In genomic region chr5:105690502-105691454, GRCm38 (mm10) we compare ENCODE assay signal across 12 mouse cellular contexts. TPM values are rescaled to one million over a fixed set of nuclear protein-coding genes. Genes with fewer than 3 reads are reported as not detected.
DNase-seq lines count a peak whose midpoint lies in the region; ATAC-seq and TF ChIP-seq lines count a peak whose summit lies in the region.
"Had no signal": no experiment of that assay in that cellular context is flagged by ENCODE, and none has a peak within 500 bp of the region (broad histone marks: within the 10 kb centered on the region; RNA-seq: fewer than 3 reads in every experiment).

No protein-coding gene starts in this region.

- TF ChIP-seq POLR2A in lung, adult 2 months (IDR thresholded peaks at IDR 0.05; ENCODE audit: borderline replicate concordance, extremely low read depth, low read depth, low read length), result no peak

- no peaks in the 10 kb centered on the region for H3K9me3 ChIP-seq in intestine, embryonic 16.5 days (ENCODE audit: control insufficient read depth, low read length)
- H3K9me3 ChIP-seq in intestine, embryonic 15.5 days, result no peaks in the 10 kb centered on the region
- no peaks in the 10 kb centered on the region for H3K9me3 ChIP-seq in megakaryocyte, embryonic 14.5 days
- no peaks in the 10 kb centered on the region for H3K9me3 ChIP-seq in hindbrain, postnatal 0 days (ENCODE audit: low read length)
- H3K9me3 ChIP-seq: embryonic facial prominence, embryonic 15.5 days; midbrain, embryonic 12.5 days had no signal

- H3K4me1 ChIP-seq in intestine, embryonic 16.5 days (ENCODE audit: control insufficient read depth, insufficient read depth, low read length), result no peaks in the 10 kb centered on the region
- H3K4me1 ChIP-seq in intestine, embryonic 15.5 days (replicated peaks), result no peaks in the 10 kb centered on the region
- peaks cover 62% of the 10 kb centered on the region for H3K4me1 ChIP-seq in megakaryocyte, embryonic 14.5 days
- peaks cover 2% of the 10 kb centered on the region; the same call in 1 of the 2 replicates for H3K4me1 ChIP-seq in lung, adult 2 months (ENCODE audit: control insufficient read depth, insufficient read depth, low read length)
- H3K4me1 ChIP-seq in hindbrain, postnatal 0 days (ENCODE audit: insufficient read depth, low read length), result no peaks in the 10 kb centered on the region
- H3K4me1 ChIP-seq: embryonic facial prominence, embryonic 15.5 days; midbrain, embryonic 12.5 days had no signal

- TF ChIP-seq CTCF in lung, adult 2 months (IDR thresholded peaks at IDR 0.05; ENCODE audit: insufficient read depth, low read length), result no peak
- TF ChIP-seq CTCF in hindbrain, postnatal 0 days (IDR thresholded peaks at IDR 0.05; ENCODE audit: low read depth), result no peak

- no peak overlapping the region for H3K27ac ChIP-seq in intestine, embryonic 16.5 days (ENCODE audit: low read length)
- H3K27ac ChIP-seq in intestine, embryonic 15.5 days, result no peak overlapping the region
- H3K27ac ChIP-seq in hindbrain, postnatal 0 days, result no peak overlapping the region
- H3K27ac ChIP-seq: embryonic facial prominence, embryonic 15.5 days; midbrain, embryonic 12.5 days had no signal

- no peak overlapping the region for H3K9ac ChIP-seq in intestine, embryonic 16.5 days (ENCODE audit: low read depth, low read length)
- H3K9ac ChIP-seq in intestine, embryonic 15.5 days, result no peak overlapping the region
- H3K9ac ChIP-seq in hindbrain, postnatal 0 days (replicated peaks; ENCODE audit: low read length), result no peak overlapping the region
- H3K9ac ChIP-seq: embryonic facial prominence, embryonic 15.5 days; midbrain, embryonic 12.5 days had no signal

- H3K4me2 ChIP-seq in intestine, embryonic 16.5 days (ENCODE audit: low read depth, low read length), result no peak overlapping the region
- H3K4me2 ChIP-seq in intestine, embryonic 15.5 days (replicated peaks), result no peak overlapping the region
- H3K4me2 ChIP-seq in hindbrain, postnatal 0 days (ENCODE audit: low read depth, low read length), result no peak overlapping the region
- H3K4me2 ChIP-seq: embryonic facial prominence, embryonic 15.5 days; midbrain, embryonic 12.5 days had no signal

- ATAC-seq in intestine, embryonic 16.5 days, result peak; percentile 32; the same call in 1 of the 2 replicates
- ATAC-seq in intestine, embryonic 15.5 days, result no peak; the same call in 1 of the 2 replicates
- ATAC-seq in megakaryocyte, adult 5-6 weeks (ENCODE audit: poor library complexity, severe bottlenecking), result no peak
- no peak for ATAC-seq in hindbrain, postnatal 0 days
- ATAC-seq: forebrain, embryonic 16.5 days; Patski had no signal

- H3K36me3 ChIP-seq in intestine, embryonic 16.5 days (ENCODE audit: control insufficient read depth, insufficient read depth, low read length), result no peaks in the 10 kb centered on the region
- H3K36me3 ChIP-seq in intestine, embryonic 15.5 days, result no peaks in the 10 kb centered on the region
- peaks cover 4% of the 10 kb centered on the region for H3K36me3 ChIP-seq in megakaryocyte, embryonic 14.5 days (replicated peaks; ENCODE audit: low read length)
- no peaks in the 10 kb centered on the region for H3K36me3 ChIP-seq in hindbrain, postnatal 0 days (ENCODE audit: insufficient read depth, low read length)
- H3K36me3 ChIP-seq: embryonic facial prominence, embryonic 15.5 days; midbrain, embryonic 12.5 days had no signal

- WGBS in intestine, embryonic 16.5 days, result 64% methylated on average over 10 of the region's 10 CpGs
- 61% methylated on average over 10 of the region's 10 CpGs for WGBS in intestine, embryonic 15.5 days
- WGBS in lung, adult 2 months, result 60% methylated on average over 10 of the region's 10 CpGs
- whole genome bisulfite sequencing in hindbrain, postnatal 0 days, result 60% methylated on average over 10 of the region's 10 CpGs

- H3K4me3 ChIP-seq in intestine, embryonic 16.5 days (ENCODE audit: low read length), result no peak overlapping the region
- H3K4me3 ChIP-seq in intestine, embryonic 15.5 days (replicated peaks), result no peak overlapping the region
- peak overlapping the region; percentile 23 for H3K4me3 ChIP-seq in megakaryocyte, embryonic 14.5 days (replicated peaks)
- no peak overlapping the region for H3K4me3 ChIP-seq in lung, adult 2 months (replicated peaks; ENCODE audit: extremely low read depth, low read depth, low read length)
- H3K4me3 ChIP-seq in hindbrain, postnatal 0 days (ENCODE audit: low read length), result no peak overlapping the region
- H3K4me3 ChIP-seq: embryonic facial prominence, embryonic 15.5 days; midbrain, embryonic 12.5 days had no signal

- H3K27me3 ChIP-seq in intestine, embryonic 16.5 days (replicated peaks; ENCODE audit: control insufficient read depth, insufficient read depth, low read length), result no peaks in the 10 kb centered on the region
- H3K27me3 ChIP-seq in intestine, embryonic 15.5 days (replicated peaks), result no peaks in the 10 kb centered on the region
- H3K27me3 ChIP-seq in megakaryocyte, embryonic 14.5 days (replicated peaks), result no peaks in the 10 kb centered on the region
- no peaks in the 10 kb centered on the region for H3K27me3 ChIP-seq in hindbrain, postnatal 0 days (ENCODE audit: insufficient read depth, low read length)
- H3K27me3 ChIP-seq: embryonic facial prominence, embryonic 15.5 days; midbrain, embryonic 12.5 days; Patski had no signal

- DNase-seq in lung, adult 2 months, result peak; percentile 50
- DNase-seq in hindbrain, postnatal 0 days (ENCODE audit: low spot score), result no peak
- DNase-seq in Muller cell, postnatal 12 days (ENCODE audit: inconsistent ontology term), result no peak
- DNase-seq: adrenal gland, adult 8-10 months had no signal

RNA-seq across cellular contexts. Expression of gene Lrrc8d, which starts 9.0 kb away (rescaled TPM):
- polyA plus RNA-seq in intestine, embryonic 16.5 days (2015; fragmentation: Nextera tagmentation; extraction: Ambion mirVana), result 8.9 and 10.9 TPM in 2 replicates
- polyA plus RNA-seq in intestine, embryonic 15.5 days (2015; fragmentation: Nextera tagmentation; extraction: Ambion mirVana), result 14.8 and 16.2 TPM in 2 replicates
- polyA plus RNA-seq in megakaryocyte, embryonic 14.5 days (2012; ENCODE audit: insufficient read depth, low replicate concordance), result 13.5 and 27.0 TPM in 2 replicates
- total RNA-seq in megakaryocyte, adult 5-6 weeks (2015), result 79.7 and 88.1 TPM in 2 replicates
- total RNA-seq in megakaryocyte, adult 5-6 weeks (2017), result 38.6 and 50.0 TPM in 2 replicates
- polyA plus RNA-seq in lung, adult 2 months (2012; rRNA removed), result 11.3 and 16.6 TPM in 2 replicates
- 11.7 and 14.2 TPM in 2 replicates for total RNA-seq in hindbrain, postnatal 0 days (2014; rRNA removed)
- polyA plus RNA-seq in hindbrain, postnatal 0 days (2015; fragmentation: Nextera tagmentation; extraction: Ambion mirVana), result 27.6 and 27.7 TPM in 2 replicates
